Comparison of ENCODE assay signal across 21 mouse cellular contexts in genomic region chr5:53454706-53455105, GRCm38 (mm10). TPM values are rescaled to one million over a fixed set of nuclear protein-coding genes. Genes with fewer than 3 reads are reported as not detected.
A peak's percentile ranks its signal among the peaks of the same experiment; 100 is the strongest.
DNase-seq lines count a peak whose midpoint lies in the region; ATAC-seq and TF ChIP-seq lines count a peak whose summit lies in the region.
"Had no signal": no experiment of that assay in that cellular context is flagged by ENCODE, and none has a peak within 500 bp of the region (broad histone marks: within the 10 kb centered on the region; RNA-seq: fewer than 3 reads in every experiment).

No protein-coding gene starts in this region.

- 77% methylated on average over 9 of the region's 9 CpGs for WGBS in heart, embryonic 11.5 days (ENCODE audit: insufficient replicate concordance)
- 35% methylated on average over 9 of the region's 9 CpGs for WGBS in macrophage (ENCODE audit: missing documents)
- WGBS in midbrain, postnatal 0 days = 85% methylated on average over 9 of the region's 9 CpGs

- no peak for ATAC-seq in heart, embryonic 11.5 days (replicated peaks; ENCODE audit: insufficient number of reproducible peaks, low FRiP score, low TSS enrichment)
- ATAC-seq in common myeloid progenitor, adult 5-6 weeks (replicated peaks; ENCODE audit: low read depth, poor library complexity, severe bottlenecking) = 0 out of 2 replicates have a peak, but pooled peaks have one; percentile 7
- ATAC-seq in midbrain, postnatal 0 days (ENCODE audit: low FRiP score) = no peak
- ATAC-seq: forebrain, embryonic 16.5 days had no signal

- no peaks in the 10 kb centered on the region for H3K36me3 ChIP-seq in heart, embryonic 11.5 days (ENCODE audit: control insufficient read depth, insufficient read depth, low read length)
- H3K36me3 ChIP-seq in macrophage (ENCODE audit: inconsistent target) = no peaks in the 10 kb centered on the region
- no peaks in the 10 kb centered on the region for H3K36me3 ChIP-seq in midbrain, postnatal 0 days (ENCODE audit: insufficient read depth, low read length)
- H3K36me3 ChIP-seq: G1E; heart, embryonic 13.5 days; hindbrain, embryonic 12.5 days; lung, embryonic 15.5 days; neural tube, embryonic 12.5 days; stomach, embryonic 15.5 days had no signal

- TF ChIP-seq CTCF in midbrain, postnatal 0 days (IDR thresholded peaks at IDR 0.05) = no peak

- no peak overlapping the region for H3K9ac ChIP-seq in heart, embryonic 11.5 days (ENCODE audit: low read depth, low read length)
- no peak overlapping the region for H3K9ac ChIP-seq in midbrain, postnatal 0 days (replicated peaks; ENCODE audit: low read length, poor library complexity, severe bottlenecking)
- H3K9ac ChIP-seq: heart, embryonic 13.5 days; hindbrain, embryonic 12.5 days; lung, embryonic 15.5 days; neural tube, embryonic 12.5 days; stomach, embryonic 15.5 days had no signal

- no peaks in the 10 kb centered on the region for H3K79me2 ChIP-seq in macrophage (ENCODE audit: inconsistent target)

- DNase-seq in heart, adult 18-20 months = peak; percentile 57 to 73
- peak; percentile 43 for DNase-seq in 3T3-L1 (ENCODE audit: low read depth, low spot score)
- DNase-seq in cerebellum, adult 8-10 months = no peak
- no peak for DNase-seq in midbrain, postnatal 0 days (ENCODE audit: low spot score)
- DNase-seq: adrenal gland, postnatal 10 days; embryo, embryonic 11 days; kidney, adult 2 months; kidney, postnatal 4 days; liver; midbrain, embryonic 14.5 days; thymus, postnatal 36 days had no signal

- H3K27me3 ChIP-seq in heart, embryonic 11.5 days (ENCODE audit: control insufficient read depth, insufficient read depth, low read length) = no peaks in the 10 kb centered on the region
- H3K27me3 ChIP-seq in midbrain, postnatal 0 days (ENCODE audit: insufficient read depth, low read length) = no peaks in the 10 kb centered on the region
- H3K27me3 ChIP-seq: heart, embryonic 13.5 days; hindbrain, embryonic 12.5 days; lung, embryonic 15.5 days; neural tube, embryonic 12.5 days; stomach, embryonic 15.5 days had no signal

- H3K27ac ChIP-seq in heart, embryonic 11.5 days (ENCODE audit: low read depth, low read length) = no peak overlapping the region
- peak overlapping the region; percentile 92 for H3K27ac ChIP-seq in macrophage
- H3K27ac ChIP-seq in midbrain, postnatal 0 days (ENCODE audit: low read depth, low read length) = no peak overlapping the region
- H3K27ac ChIP-seq: heart, embryonic 13.5 days; hindbrain, embryonic 12.5 days; lung, embryonic 15.5 days; neural tube, embryonic 12.5 days; stomach, embryonic 15.5 days had no signal

- 0 out of 2 replicates have a peak, but pooled peaks cover 3% of the 10 kb centered on the region for H3K4me1 ChIP-seq in heart, embryonic 11.5 days (ENCODE audit: control insufficient read depth, insufficient read depth, low read length)
- no peaks in the 10 kb centered on the region for H3K4me1 ChIP-seq in midbrain, postnatal 0 days (ENCODE audit: insufficient read depth, low read length)
- H3K4me1 ChIP-seq: hindbrain, embryonic 12.5 days; neural tube, embryonic 12.5 days; stomach, embryonic 15.5 days had no signal

- H3K9me3 ChIP-seq in heart, embryonic 11.5 days (replicated peaks; ENCODE audit: control insufficient read depth, low read length) = no peaks in the 10 kb centered on the region
- no peaks in the 10 kb centered on the region for H3K9me3 ChIP-seq in midbrain, postnatal 0 days (ENCODE audit: low read length)
- H3K9me3 ChIP-seq: G1E; heart, embryonic 13.5 days; hindbrain, embryonic 12.5 days; lung, embryonic 15.5 days; neural tube, embryonic 12.5 days; stomach, embryonic 15.5 days had no signal

- no peak overlapping the region for H3K4me3 ChIP-seq in heart, embryonic 11.5 days (ENCODE audit: low read depth, low read length)
- no peak overlapping the region for H3K4me3 ChIP-seq in macrophage (ENCODE audit: inconsistent target)
- no peak overlapping the region for H3K4me3 ChIP-seq in midbrain, postnatal 0 days (ENCODE audit: low read depth, low read length)
- H3K4me3 ChIP-seq: heart, embryonic 13.5 days; hindbrain, embryonic 12.5 days; lung, embryonic 15.5 days; neural tube, embryonic 12.5 days; stomach, embryonic 15.5 days had no signal

- H3K4me2 ChIP-seq in heart, embryonic 11.5 days = no peak overlapping the region
- no peak overlapping the region for H3K4me2 ChIP-seq in midbrain, postnatal 0 days (ENCODE audit: low read depth, low read length, poor library complexity, severe bottlenecking)
- H3K4me2 ChIP-seq: heart, embryonic 13.5 days; hindbrain, embryonic 12.5 days; lung, embryonic 15.5 days; neural tube, embryonic 12.5 days; stomach, embryonic 15.5 days had no signal

RNA-seq across cellular contexts. Expression of gene Rbpj, which starts 11.2 kb away (rescaled TPM):
- total RNA-seq in heart, adult 18-20 months (2021) = 10 to 100 TPM; 17.5 to 22.4 TPM
- polyA plus RNA-seq in heart, embryonic 11.5 days (2014; fragmentation: Nextera tagmentation; extraction: Ambion mirVana) = 22.0 and 26.3 TPM in 2 replicates
- total RNA-seq in common myeloid progenitor, adult 5-6 weeks (2017) = 41.7 and 51.3 TPM in 2 replicates
- 100 to 1,000 TPM in 25 of 26 experiments, 10 to 100 TPM in 1; 85.3 to 805 (median 258) TPM for total RNA-seq in macrophage (2018; cell fraction: chromatin; rRNA removed)
- 100 to 1,000 TPM in 6 of 26 experiments, 10 to 100 TPM in 20; 45.2 to 178 (median 60.2) TPM for total RNA-seq in macrophage (2018; cell fraction: cytosol; rRNA removed)
- total RNA-seq in macrophage (2018; cell fraction: nucleus; rRNA removed) = 100 to 1,000 TPM; 101 to 429 (median 216) TPM
- 31.2 to 90.6 TPM (median 32.9 TPM) in 3 replicates for polyA plus RNA-seq in macrophage (2018)
- 21.0 and 23.7 TPM in 2 replicates for total RNA-seq in midbrain, postnatal 0 days (2014; rRNA removed)
- 14.5 and 14.8 TPM in 2 replicates for polyA plus RNA-seq in midbrain, postnatal 0 days (2015; fragmentation: Nextera tagmentation; extraction: Ambion mirVana)

Comparison
In these comparisons a context has a peak if more than half of its experiments do, and no peak if none do; other contexts are left out.
1. DNase-seq: peak in heart, adult 18-20 months (2 of 2) and 3T3-L1 (single experiment); none in cerebellum, adult 8-10 months (single experiment) and midbrain, postnatal 0 days (single experiment).